Mouse (Mus musculus): ENCODE measurements at regions not wholly inside any gene's neighbourhood (a gene's known extent, or its start where the extent isn't known, plus 50 kb on each side); places are given as distances from the start of the nearest gene placed in this dataset.

DNA sequence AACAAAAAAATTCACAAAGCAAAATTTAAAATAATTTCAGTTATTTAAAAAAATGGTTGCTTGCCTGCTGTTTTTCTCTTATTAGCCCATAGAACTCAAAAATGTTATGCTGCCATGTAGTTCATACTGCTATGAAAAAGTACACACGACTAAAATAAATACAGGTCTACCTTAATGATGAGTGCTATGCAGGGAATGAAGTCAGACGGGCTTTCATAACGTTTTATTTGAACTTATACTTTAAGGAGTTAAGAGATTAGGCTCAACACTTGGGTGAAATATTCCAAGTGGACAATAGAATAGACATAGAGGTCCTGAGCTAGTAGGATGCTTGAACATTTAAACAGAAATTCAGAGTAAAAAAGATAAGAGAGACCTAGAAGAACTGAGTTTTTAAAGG lies 489.7 kb downstream of the Klf5 start:
- H3K4me1 ChIP-seq (ENCODE audit: control insufficient read depth, insufficient read depth, low read length) = no peaks in the 10 kb centered on the region
- H3K9ac ChIP-seq (ENCODE audit: low read depth, low read length) = no peak overlapping the region
- DNase-seq (ENCODE audit: extremely low read depth, low read depth, low spot score) = no peak
- TF ChIP-seq CTCF (IDR thresholded peaks at IDR 0.05; ENCODE audit: low read depth, low read length) (no peak), POLR2A (IDR thresholded peaks at IDR 0.05; ENCODE audit: extremely low read depth, insufficient read depth, low read length) (no peak)
- no peaks in the 10 kb centered on the region for H3K36me3 ChIP-seq (ENCODE audit: control insufficient read depth, insufficient read depth, low read length)
- H3K27me3 ChIP-seq (ENCODE audit: control insufficient read depth, insufficient read depth, low read length) = no peaks in the 10 kb centered on the region
- H3K27ac ChIP-seq (replicated peaks; ENCODE audit: insufficient read depth, low read depth, low read length) = no peak overlapping the region
- 77% methylated on average over 3 of the region's 3 CpGs for WGBS
- H3K4me3 ChIP-seq (ENCODE audit: insufficient read depth, low read depth, low read length) = no peak overlapping the region
- H3K79me2 ChIP-seq (ENCODE audit: control insufficient read depth, insufficient read depth, low read length) = no peaks in the 10 kb centered on the region

DNA sequence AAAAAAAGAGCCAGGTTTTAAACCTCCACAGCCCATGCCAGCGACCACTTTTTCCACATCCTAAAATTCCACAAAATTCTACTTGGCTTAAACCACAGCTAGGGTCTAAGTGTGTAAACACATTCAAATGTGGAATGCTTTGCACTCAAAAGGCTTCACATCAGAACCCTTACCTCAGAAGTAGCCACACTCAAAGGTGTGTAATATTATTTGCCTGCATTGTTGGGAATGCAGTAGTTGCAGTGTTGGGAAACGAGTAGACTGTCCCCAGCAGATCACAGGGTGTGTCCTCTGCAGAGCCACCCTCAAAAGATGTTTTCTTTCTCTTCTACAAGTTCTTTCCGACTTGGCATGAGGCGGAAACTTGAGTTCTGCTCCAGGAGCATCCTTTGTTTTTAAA lies 488.2 kb downstream of the Klf12 start:
- no peaks in the 10 kb centered on the region for H3K4me1 ChIP-seq (ENCODE audit: control insufficient read depth, insufficient read depth, low read length)
- H3K4me3 ChIP-seq (ENCODE audit: insufficient read depth, low read depth, low read length) = no peak overlapping the region
- DNase-seq (ENCODE audit: extremely low read depth, low read depth, low spot score) = no peak
- H3K27me3 ChIP-seq (ENCODE audit: control insufficient read depth, insufficient read depth, low read length) = no peaks in the 10 kb centered on the region
- H3K27ac ChIP-seq (replicated peaks; ENCODE audit: insufficient read depth, low read depth, low read length) = no peak overlapping the region
- 73% methylated on average over 4 of the region's 4 CpGs for WGBS
- no peak for TF ChIP-seq POLR2A (IDR thresholded peaks at IDR 0.05; ENCODE audit: extremely low read depth, insufficient read depth, low read length)
- no peak for TF ChIP-seq CTCF (IDR thresholded peaks at IDR 0.05; ENCODE audit: low read depth, low read length)
- H3K79me2 ChIP-seq (ENCODE audit: control insufficient read depth, insufficient read depth, low read length) = no peaks in the 10 kb centered on the region
- H3K9ac ChIP-seq (ENCODE audit: low read depth, low read length) = no peak overlapping the region
- H3K36me3 ChIP-seq (ENCODE audit: control insufficient read depth, insufficient read depth, low read length) = no peaks in the 10 kb centered on the region

DNA sequence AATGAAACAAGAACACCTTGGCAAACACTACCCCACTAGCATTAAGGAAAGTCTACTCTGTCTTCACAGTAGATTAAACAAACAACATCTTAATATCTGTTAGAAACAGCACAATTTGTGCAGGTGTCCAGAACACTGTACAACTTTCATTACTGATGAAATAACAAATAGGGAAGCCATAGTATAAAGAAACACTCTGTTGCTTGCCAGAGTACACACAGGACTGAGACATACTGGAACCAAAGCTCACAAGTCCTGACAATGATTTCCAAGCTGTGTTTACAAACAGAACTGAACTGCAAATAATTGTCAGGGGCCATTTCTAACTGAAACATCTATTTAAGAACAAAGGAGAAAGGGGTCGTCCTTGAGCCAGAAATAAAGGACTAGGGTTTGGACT lies 478.4 kb downstream of the Klf12 start:
- TF ChIP-seq POLR2A (IDR thresholded peaks at IDR 0.05; ENCODE audit: extremely low read depth, insufficient read depth, low read length) (no peak), CTCF (IDR thresholded peaks at IDR 0.05; ENCODE audit: low read depth, low read length) (no peak)
- Histone ChIP-seq H3K27me3 (ENCODE audit: control insufficient read depth, insufficient read depth, low read length) (no peaks in the 10 kb centered on the region), H3K4me1 (ENCODE audit: control insufficient read depth, insufficient read depth, low read length) (no peaks in the 10 kb centered on the region), H3K79me2 (ENCODE audit: control insufficient read depth, insufficient read depth, low read length) (no peaks in the 10 kb centered on the region), H3K4me3 (ENCODE audit: insufficient read depth, low read depth, low read length) (no peak overlapping the region), H3K9ac (ENCODE audit: low read depth, low read length) (no peak overlapping the region), H3K36me3 (ENCODE audit: control insufficient read depth, insufficient read depth, low read length) (no peaks in the 10 kb centered on the region), H3K27ac (replicated peaks; ENCODE audit: insufficient read depth, low read depth, low read length) (no peak overlapping the region)
- DNase-seq (ENCODE audit: extremely low read depth, low read depth, low spot score) = peak; percentile 40
- 17% methylated on average over 1 of the region's 1 CpGs for WGBS

- H3K36me3 ChIP-seq (ENCODE audit: control insufficient read depth, insufficient read depth, low read length) = no peaks in the 10 kb centered on the region
- no peak for DNase-seq (ENCODE audit: extremely low read depth, low read depth, low spot score)
- no peak overlapping the region for H3K27ac ChIP-seq (replicated peaks; ENCODE audit: insufficient read depth, low read depth, low read length)
- no peaks in the 10 kb centered on the region for H3K27me3 ChIP-seq (ENCODE audit: control insufficient read depth, insufficient read depth, low read length)
- no peaks in the 10 kb centered on the region for H3K79me2 ChIP-seq (ENCODE audit: control insufficient read depth, insufficient read depth, low read length)
- H3K4me1 ChIP-seq (ENCODE audit: control insufficient read depth, insufficient read depth, low read length) = no peaks in the 10 kb centered on the region
- no peak overlapping the region for H3K9ac ChIP-seq (ENCODE audit: low read depth, low read length)
- no peak overlapping the region for H3K4me3 ChIP-seq (ENCODE audit: insufficient read depth, low read depth, low read length)
- TF ChIP-seq CTCF (IDR thresholded peaks at IDR 0.05; ENCODE audit: low read depth, low read length) (no peak), POLR2A (IDR thresholded peaks at IDR 0.05; ENCODE audit: extremely low read depth, insufficient read depth, low read length) (no peak)
- WGBS = 83% methylated on average over 5 of the region's 5 CpGs
These were observed 477.9 kb downstream of the Klf12 start for GRCm38 (mm10) chr14:99806599-99806998.

GRCm38 (mm10) chr14:99812741-99813485 lies 471.6 kb downstream of the Klf12 start:
- H3K4me1 ChIP-seq (ENCODE audit: control insufficient read depth, insufficient read depth, low read length) = no peaks in the 10 kb centered on the region
- H3K4me3 ChIP-seq (ENCODE audit: insufficient read depth, low read depth, low read length) = no peak overlapping the region
- H3K79me2 ChIP-seq (ENCODE audit: control insufficient read depth, insufficient read depth, low read length) = no peaks in the 10 kb centered on the region
- H3K9ac ChIP-seq (ENCODE audit: low read depth, low read length) = no peak overlapping the region
- TF ChIP-seq CTCF (IDR thresholded peaks at IDR 0.05; ENCODE audit: low read depth, low read length) (no peak), POLR2A (IDR thresholded peaks at IDR 0.05; ENCODE audit: extremely low read depth, insufficient read depth, low read length) (no peak)
- 38% methylated on average over 6 of the region's 6 CpGs for WGBS
- H3K27ac ChIP-seq (replicated peaks; ENCODE audit: insufficient read depth, low read depth, low read length) = no peak overlapping the region
- DNase-seq (ENCODE audit: extremely low read depth, low read depth, low spot score) = no peak
- H3K27me3 ChIP-seq (ENCODE audit: control insufficient read depth, insufficient read depth, low read length) = no peaks in the 10 kb centered on the region
- no peaks in the 10 kb centered on the region for H3K36me3 ChIP-seq (ENCODE audit: control insufficient read depth, insufficient read depth, low read length)
